Mouse (Mus musculus): Measurements from ENCODE around the gene Rnf13.
A peak's percentile ranks its signal among the peaks of the same experiment; 100 is the strongest.

Gene Rnf13

GRCm38 (mm10) chr3:57846662-57846911, 110.7 kb downstream of the Rnf13 start:
- no peak for DNase-seq

DNA sequence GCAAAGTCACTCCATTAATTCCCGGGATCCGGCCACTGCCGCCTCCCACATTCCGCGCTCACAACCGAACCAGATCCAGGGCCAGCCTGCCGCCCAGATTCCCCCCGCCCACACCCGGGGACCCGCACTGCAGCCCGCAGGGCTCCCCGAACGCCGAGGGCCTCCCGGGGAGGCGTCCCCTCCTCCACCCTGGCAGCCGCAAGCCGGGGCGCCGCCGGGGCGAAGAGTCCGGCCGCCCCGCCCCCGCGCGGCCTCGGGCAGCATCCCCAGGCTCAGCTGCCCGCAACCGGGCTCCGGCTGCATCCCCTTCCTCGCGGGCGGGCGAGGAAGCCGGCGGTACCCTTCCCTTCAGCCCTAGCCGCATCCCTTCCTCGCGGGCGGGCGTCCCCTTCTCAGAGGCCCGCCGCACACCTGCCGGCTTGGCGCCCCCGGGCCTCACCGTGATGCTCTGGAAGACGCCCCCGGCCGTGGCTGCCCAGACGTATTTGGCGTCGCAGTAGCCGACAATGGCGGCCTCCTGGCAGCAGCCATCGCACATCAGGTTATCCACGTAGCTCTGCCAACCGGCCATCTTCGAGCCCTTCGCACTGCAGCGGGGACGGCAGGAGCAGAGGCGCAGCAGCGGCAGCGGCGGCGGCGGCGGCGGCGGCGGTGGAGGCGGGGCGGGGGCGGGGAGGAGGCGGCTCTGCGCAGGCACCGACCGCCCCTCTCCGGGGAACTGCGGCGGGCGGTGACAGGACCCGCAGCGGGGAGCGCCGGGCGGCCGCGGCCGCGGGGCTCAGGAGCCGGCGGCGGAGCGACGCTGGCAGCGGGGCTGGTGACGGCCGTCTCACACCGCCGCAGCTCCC, 111.3 kb downstream of the Rnf13 start:
- peak; percentile 29 to 52 for DNase-seq

GRCm38 (mm10) chr3:57847760-57848185, 111.9 kb downstream of the Rnf13 start, which contains the start of gene Pfn2:
Pfn2 (minus strand) TSS chr3:57848079.
- DNase-seq: no peak

DNA sequence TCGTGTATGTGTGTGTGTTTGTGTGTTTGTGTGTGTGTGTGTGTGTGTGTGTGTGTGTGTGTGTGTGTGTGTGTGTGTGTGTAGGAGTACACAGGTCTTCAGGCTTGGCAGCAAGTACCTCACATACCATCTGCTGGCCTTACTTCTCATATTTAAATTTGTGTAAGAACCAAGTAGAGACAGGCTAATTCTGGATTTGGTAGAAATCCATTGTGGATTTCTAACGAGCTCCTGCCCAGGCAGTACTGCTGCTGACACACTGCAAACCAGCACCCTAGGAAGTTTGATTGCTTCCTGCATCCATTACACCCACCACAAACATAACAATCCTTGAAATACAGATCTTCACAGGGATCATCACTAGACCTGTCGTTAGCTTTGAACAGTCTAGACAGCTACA, 147.1 kb downstream of the Rnf13 start:
- DNase-seq: no peak

Data from spleen, adult 18-20 months (tissue).